In genomic region chr3:41482881-41483494, GRCm38 (mm10) we compare ENCODE assay signal across 16 mouse cellular contexts.
"Had no signal": no experiment of that assay in that cellular context is flagged by ENCODE, and none has a peak within 500 bp of the region (broad histone marks: within the 10 kb centered on the region; RNA-seq: fewer than 3 reads in every experiment).

No protein-coding gene starts in this region.

- H3K36me3 ChIP-seq: liver, embryonic 13.5 days; midbrain, embryonic 10.5 days; midbrain, embryonic 13.5 days; neural tube, embryonic 13.5 days; stomach, embryonic 15.5 days had no signal

- H3K9me3 ChIP-seq: liver, embryonic 13.5 days; midbrain, embryonic 10.5 days; midbrain, embryonic 13.5 days; neural tube, embryonic 13.5 days; stomach, embryonic 15.5 days had no signal

- H3K4me3 ChIP-seq: left cerebral cortex, adult 2 months; liver, embryonic 13.5 days; midbrain, embryonic 10.5 days; midbrain, embryonic 13.5 days; myocyte; neural tube, embryonic 13.5 days; stomach, embryonic 15.5 days had no signal

- H3K4me2 ChIP-seq: liver, embryonic 13.5 days; midbrain, embryonic 13.5 days; neural tube, embryonic 13.5 days; stomach, embryonic 15.5 days had no signal

- DNase-seq: kidney, adult 2 months; kidney, postnatal 36 days; layer of hippocampus, postnatal 36 days; liver, embryonic 13.5 days; retina, postnatal 1 day; right cerebral cortex, postnatal 25 days; spleen, adult 18-20 months; thymus, postnatal 25 days had no signal

- H3K27ac ChIP-seq: kidney, postnatal 0 days; left cerebral cortex, adult 2 months; liver, embryonic 13.5 days; midbrain, embryonic 10.5 days; midbrain, embryonic 13.5 days; neural tube, embryonic 13.5 days; stomach, embryonic 15.5 days had no signal

- H3K4me1 ChIP-seq: liver, embryonic 13.5 days; midbrain, embryonic 10.5 days; midbrain, embryonic 13.5 days; neural tube, embryonic 13.5 days; stomach, embryonic 15.5 days had no signal

- H3K27me3 ChIP-seq: liver, embryonic 13.5 days; midbrain, embryonic 13.5 days; neural tube, embryonic 13.5 days; stomach, embryonic 15.5 days had no signal

- H3K9ac ChIP-seq: liver, embryonic 13.5 days; midbrain, embryonic 13.5 days; neural tube, embryonic 13.5 days; stomach, embryonic 15.5 days had no signal

- ATAC-seq: midbrain, embryonic 13.5 days; midbrain, embryonic 16.5 days had no signal
